Mouse (Mus musculus): ENCODE measurements around the gene Abca1. TPM values are rescaled to one million over a fixed set of nuclear protein-coding genes. Genes with fewer than 3 reads are reported as not detected.

The Abca1 gene
- polyA plus RNA-seq, 1 experiment from 2014 or later = 6.8 TPM

DNA sequence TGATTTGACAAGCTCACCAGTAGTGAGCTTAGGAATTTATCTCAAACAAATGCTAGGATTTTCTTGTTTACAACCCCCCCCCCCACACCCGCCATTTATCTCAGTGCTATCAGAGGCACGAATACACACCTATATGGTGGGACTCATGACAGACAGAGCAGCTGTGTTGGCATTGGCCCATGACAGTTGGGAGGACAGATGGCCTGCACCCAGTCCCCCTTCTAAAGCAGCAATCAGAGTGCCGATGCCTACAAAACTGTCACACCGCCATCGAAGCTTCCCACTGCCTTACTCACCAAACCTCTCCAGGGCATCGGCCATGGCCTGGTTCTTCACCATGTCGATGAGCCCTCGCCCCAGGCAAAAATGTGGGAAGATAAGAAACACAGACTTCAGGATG lies 115.9 kb downstream of the Abca1 start:
- Histone ChIP-seq H3K27ac (no peak overlapping the region), H3K4me3 (replicated peaks) (no peak overlapping the region), H3K4me1 (replicated peaks) (no peaks in the 10 kb centered on the region), H3K36me3 (peaks cover 61% of the 10 kb centered on the region), H3K9me3 (no peaks in the 10 kb centered on the region), H3K27me3 (no peaks in the 10 kb centered on the region), H3K4me2 (no peak overlapping the region), H3K9ac (replicated peaks) (no peak overlapping the region)
- no peak for ATAC-seq (ENCODE audit: insufficient number of reproducible peaks, insufficient read depth, low FRiP score, low TSS enrichment, low read depth)
- WGBS = 88% methylated on average over 8 of the region's 8 CpGs

DNA sequence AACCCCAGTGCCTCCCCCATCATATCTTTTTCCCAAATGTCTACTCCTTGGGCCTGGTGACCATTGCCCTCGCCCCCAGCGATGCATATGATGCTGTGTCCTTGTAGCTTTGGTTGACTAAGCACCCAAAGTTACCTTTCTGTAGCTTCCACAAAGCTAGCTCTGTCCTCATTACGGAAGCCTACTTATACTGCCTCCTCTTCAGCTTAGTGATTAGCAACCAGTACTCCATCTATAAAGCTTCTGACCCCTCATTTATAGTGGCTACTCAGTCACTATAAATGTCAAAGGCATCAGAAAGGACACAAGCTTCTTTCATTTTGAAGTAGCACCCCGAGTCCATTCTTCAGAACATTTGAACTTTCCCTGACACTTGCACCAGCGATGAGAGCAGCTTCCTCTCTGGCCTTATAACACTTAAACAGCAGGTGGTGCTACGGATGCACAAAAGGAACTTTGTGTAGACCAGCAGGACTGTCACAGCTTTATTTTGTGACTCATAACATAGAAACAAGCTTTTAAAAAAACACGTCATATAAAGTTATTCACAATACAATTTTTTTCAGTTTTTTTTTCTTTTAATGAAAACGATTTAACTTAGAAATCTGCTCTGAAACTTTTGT lies 129.3 kb downstream of the Abca1 start:
- Histone ChIP-seq H3K27me3 (no peaks in the 10 kb centered on the region), H3K9ac (replicated peaks) (no peak overlapping the region), H3K4me1 (replicated peaks) (no peaks in the 10 kb centered on the region), H3K4me3 (replicated peaks) (no peak overlapping the region), H3K36me3 (peaks cover 21% of the 10 kb centered on the region), H3K9me3 (no peaks in the 10 kb centered on the region), H3K4me2 (no peak overlapping the region), H3K27ac (no peak overlapping the region)
- no peak for ATAC-seq (ENCODE audit: insufficient number of reproducible peaks, insufficient read depth, low FRiP score, low TSS enrichment, low read depth)
- WGBS = 46% methylated on average over 8 of the region's 8 CpGs

DNA sequence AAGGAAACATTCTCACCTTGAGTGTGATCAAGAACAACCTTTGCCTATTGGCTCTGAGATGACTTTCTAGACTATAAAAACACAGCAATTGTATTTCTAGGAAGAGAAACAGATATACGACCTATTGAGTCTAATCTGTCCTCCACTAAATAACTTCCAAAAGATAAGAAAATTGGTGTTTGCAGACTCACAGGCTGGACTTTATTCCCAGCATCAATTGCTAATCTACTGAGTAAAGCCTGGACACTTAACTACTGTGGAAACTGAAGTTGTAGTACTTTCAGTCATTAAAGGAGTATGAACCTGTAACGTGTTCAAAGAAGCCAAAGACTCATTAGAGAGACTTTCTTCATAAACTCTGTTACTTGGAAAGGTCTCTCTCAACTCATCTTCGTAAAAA lies 131.9 kb downstream of the Abca1 start:
- WGBS = 80% methylated on average over 3 of the region's 3 CpGs
- Histone ChIP-seq H3K4me3 (replicated peaks) (no peak overlapping the region), H3K4me1 (replicated peaks) (no peaks in the 10 kb centered on the region), H3K9ac (replicated peaks) (no peak overlapping the region), H3K27me3 (no peaks in the 10 kb centered on the region), H3K36me3 (peaks cover 16% of the 10 kb centered on the region), H3K4me2 (no peak overlapping the region), H3K9me3 (no peaks in the 10 kb centered on the region), H3K27ac (no peak overlapping the region)
- no peak for ATAC-seq (ENCODE audit: insufficient number of reproducible peaks, insufficient read depth, low FRiP score, low TSS enrichment, low read depth)

DNA sequence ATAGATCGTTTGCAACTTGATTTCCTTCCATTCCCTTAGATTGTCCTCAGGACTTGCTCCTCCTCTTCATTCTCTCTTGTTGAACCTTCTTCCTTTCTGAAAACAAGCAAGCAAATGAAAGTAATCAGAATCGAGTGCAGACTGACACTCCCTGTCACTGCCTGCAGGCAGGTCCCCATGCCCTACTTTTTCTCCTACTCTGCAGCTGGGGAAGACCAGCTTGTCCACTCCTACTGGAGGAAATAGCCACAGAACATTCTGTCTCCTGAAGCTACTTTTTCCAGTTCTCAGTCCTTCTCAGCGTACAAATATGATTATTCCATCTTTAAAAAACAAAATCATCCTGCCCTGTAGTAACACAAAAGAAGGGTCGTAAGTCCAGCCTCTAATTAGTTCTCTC lies 135.3 kb downstream of the Abca1 start:
- WGBS = 89% methylated on average over 4 of the region's 4 CpGs

DNA sequence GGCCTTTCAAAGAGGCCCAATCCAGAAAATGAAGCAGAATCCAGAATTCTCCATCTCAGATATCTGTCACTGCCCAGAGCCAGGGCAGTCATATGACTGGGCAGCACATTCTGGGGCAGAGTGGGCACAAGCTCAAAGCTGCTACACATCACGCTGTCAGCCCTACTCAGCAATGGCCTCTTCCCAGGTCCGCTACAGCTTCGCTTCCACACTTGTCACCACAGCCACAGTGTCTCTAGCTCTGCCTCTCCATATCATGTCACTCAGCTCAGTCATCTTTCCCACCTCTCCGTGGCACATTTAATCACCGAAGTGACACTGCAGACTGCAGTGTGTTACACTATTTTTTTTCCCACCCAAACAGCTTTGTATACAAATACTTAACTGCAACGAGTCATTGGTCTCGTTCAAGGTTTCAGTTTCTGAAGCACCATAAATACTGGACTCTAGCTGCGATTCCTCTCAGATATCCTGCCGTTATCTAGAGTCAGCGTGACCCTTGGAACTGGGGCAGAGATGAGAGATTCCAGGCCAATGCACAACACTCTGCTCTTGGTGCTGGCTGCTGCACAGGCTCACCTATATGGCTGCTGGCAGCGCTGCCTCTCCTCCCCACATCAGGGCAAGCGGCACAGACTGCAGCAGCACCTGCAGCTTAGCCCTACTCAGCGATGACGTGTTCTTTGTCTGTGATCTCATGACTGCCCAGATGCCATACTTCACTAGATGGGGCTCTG lies 136.3 kb downstream of the Abca1 start:
- H3K27ac ChIP-seq = no peak overlapping the region
- 93% methylated on average over 14 of the region's 14 CpGs for WGBS
- no peak for ATAC-seq (ENCODE audit: insufficient number of reproducible peaks, insufficient read depth, low FRiP score, low TSS enrichment, low read depth)
- H3K9me3 ChIP-seq = no peaks in the 10 kb centered on the region
- H3K4me2 ChIP-seq = no peak overlapping the region
- no peaks in the 10 kb centered on the region for H3K27me3 ChIP-seq
- H3K36me3 ChIP-seq = peaks cover 45% of the 10 kb centered on the region
- H3K4me1 ChIP-seq (replicated peaks) = no peaks in the 10 kb centered on the region
- H3K4me3 ChIP-seq (replicated peaks) = no peak overlapping the region
- no peak overlapping the region for H3K9ac ChIP-seq (replicated peaks)

More for the DNA sequence above, 135.3 kb downstream of the Abca1 start:
- H3K9ac ChIP-seq (replicated peaks) = no peak overlapping the region
- no peaks in the 10 kb centered on the region for H3K27me3 ChIP-seq
- no peak for ATAC-seq (ENCODE audit: insufficient number of reproducible peaks, insufficient read depth, low FRiP score, low TSS enrichment, low read depth)
- H3K4me2 ChIP-seq = no peak overlapping the region
- no peak overlapping the region for H3K27ac ChIP-seq
- peaks cover 37% of the 10 kb centered on the region for H3K36me3 ChIP-seq
- no peaks in the 10 kb centered on the region for H3K9me3 ChIP-seq
- H3K4me1 ChIP-seq (replicated peaks) = no peaks in the 10 kb centered on the region
- H3K4me3 ChIP-seq (replicated peaks) = no peak overlapping the region

DNA sequence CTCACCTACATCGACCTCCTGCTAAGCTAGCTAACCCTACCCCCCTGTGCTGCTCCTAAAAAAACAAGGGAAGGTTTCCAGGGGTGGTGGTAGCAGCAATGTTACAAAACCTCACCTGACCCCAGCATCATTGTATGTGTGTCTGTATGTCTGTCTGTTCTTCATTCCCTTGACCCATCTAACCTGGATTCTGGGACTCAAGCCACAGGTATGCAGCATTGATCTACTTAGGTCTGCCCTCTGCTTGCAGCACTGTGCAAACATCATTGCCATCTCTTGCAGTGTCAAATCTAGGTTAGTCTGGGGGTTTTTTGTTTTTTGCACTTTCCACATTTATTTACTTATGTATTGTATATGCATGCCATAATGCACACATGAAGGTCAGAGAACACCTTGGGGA lies 141.3 kb downstream of the Abca1 start:
- H3K27ac ChIP-seq = no peak overlapping the region
- no peak overlapping the region for H3K4me2 ChIP-seq
- H3K36me3 ChIP-seq = peaks cover 63% of the 10 kb centered on the region
- H3K9ac ChIP-seq (replicated peaks) = no peak overlapping the region
- WGBS = 83% methylated on average over 1 of the region's 1 CpGs
- no peak overlapping the region for H3K4me3 ChIP-seq (replicated peaks)
- no peak for ATAC-seq (ENCODE audit: insufficient number of reproducible peaks, insufficient read depth, low FRiP score, low TSS enrichment, low read depth)
- H3K9me3 ChIP-seq = peaks cover 9% of the 10 kb centered on the region; the same call in 1 of the 2 replicates
- no peaks in the 10 kb centered on the region for H3K27me3 ChIP-seq
- H3K4me1 ChIP-seq (replicated peaks) = no peaks in the 10 kb centered on the region

DNA sequence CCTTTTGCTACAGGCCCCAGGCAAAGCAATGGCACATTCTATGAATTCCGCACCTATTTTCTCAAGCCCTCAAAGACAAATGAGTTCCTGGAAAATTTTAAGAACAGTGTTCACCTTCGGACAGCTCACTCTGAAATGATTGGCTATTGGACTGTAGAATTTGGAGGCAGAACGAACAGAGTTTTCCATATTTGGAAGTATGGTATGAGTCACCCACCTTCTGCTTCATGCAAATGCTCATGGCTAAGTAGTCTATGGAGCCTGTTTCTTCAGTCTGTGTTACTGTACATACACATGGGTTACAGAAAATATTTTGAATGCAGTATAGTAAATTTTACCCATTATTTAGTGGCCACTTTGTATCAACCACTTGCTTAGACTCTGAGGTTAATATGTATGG lies 144.7 kb downstream of the Abca1 start:
- peaks cover 42% of the 10 kb centered on the region for H3K36me3 ChIP-seq
- 94% methylated on average over 3 of the region's 3 CpGs for WGBS

DNA sequence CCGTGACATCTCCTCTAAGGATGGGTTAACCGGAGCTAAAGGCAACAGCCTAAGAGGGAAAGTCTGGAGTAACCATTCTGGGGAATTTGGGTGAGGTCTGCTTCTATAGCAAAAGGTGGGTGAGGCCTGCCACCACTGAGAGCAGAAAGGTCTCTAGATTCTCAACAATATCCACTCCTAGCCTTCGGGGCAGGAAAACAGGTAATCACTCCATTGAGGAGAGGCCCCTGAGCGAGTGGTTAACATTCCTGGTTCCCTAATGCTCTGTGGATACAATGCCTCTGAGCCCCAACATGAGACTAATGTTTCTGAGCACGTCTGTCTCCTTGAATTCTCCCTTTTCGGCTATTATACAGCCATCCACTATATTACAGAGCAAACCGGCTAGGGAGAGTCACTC lies 145.3 kb downstream of the Abca1 start:
- Histone ChIP-seq H3K27ac (no peak overlapping the region), H3K9me3 (peaks cover 9% of the 10 kb centered on the region; the same call in 1 of the 2 replicates), H3K4me3 (replicated peaks) (no peak overlapping the region), H3K36me3 (peaks cover 36% of the 10 kb centered on the region), H3K4me1 (replicated peaks) (no peaks in the 10 kb centered on the region; the same call in 1 of the 2 replicates), H3K27me3 (no peaks in the 10 kb centered on the region), H3K9ac (replicated peaks) (no peak overlapping the region), H3K4me2 (no peak overlapping the region)
- ATAC-seq (ENCODE audit: insufficient number of reproducible peaks, insufficient read depth, low FRiP score, low TSS enrichment, low read depth) = no peak
- 91% methylated on average over 7 of the region's 7 CpGs for WGBS

More for the DNA sequence above, 144.7 kb downstream of the Abca1 start:
- no peak overlapping the region for H3K27ac ChIP-seq
- no peaks in the 10 kb centered on the region for H3K27me3 ChIP-seq
- no peak for ATAC-seq (ENCODE audit: insufficient number of reproducible peaks, insufficient read depth, low FRiP score, low TSS enrichment, low read depth)
- H3K4me1 ChIP-seq (replicated peaks) = no peaks in the 10 kb centered on the region; the same call in 1 of the 2 replicates
- no peak overlapping the region for H3K9ac ChIP-seq (replicated peaks)
- no peak overlapping the region for H3K4me3 ChIP-seq (replicated peaks)
- H3K9me3 ChIP-seq = peaks cover 9% of the 10 kb centered on the region; the same call in 1 of the 2 replicates
- H3K4me2 ChIP-seq = no peak overlapping the region

DNA sequence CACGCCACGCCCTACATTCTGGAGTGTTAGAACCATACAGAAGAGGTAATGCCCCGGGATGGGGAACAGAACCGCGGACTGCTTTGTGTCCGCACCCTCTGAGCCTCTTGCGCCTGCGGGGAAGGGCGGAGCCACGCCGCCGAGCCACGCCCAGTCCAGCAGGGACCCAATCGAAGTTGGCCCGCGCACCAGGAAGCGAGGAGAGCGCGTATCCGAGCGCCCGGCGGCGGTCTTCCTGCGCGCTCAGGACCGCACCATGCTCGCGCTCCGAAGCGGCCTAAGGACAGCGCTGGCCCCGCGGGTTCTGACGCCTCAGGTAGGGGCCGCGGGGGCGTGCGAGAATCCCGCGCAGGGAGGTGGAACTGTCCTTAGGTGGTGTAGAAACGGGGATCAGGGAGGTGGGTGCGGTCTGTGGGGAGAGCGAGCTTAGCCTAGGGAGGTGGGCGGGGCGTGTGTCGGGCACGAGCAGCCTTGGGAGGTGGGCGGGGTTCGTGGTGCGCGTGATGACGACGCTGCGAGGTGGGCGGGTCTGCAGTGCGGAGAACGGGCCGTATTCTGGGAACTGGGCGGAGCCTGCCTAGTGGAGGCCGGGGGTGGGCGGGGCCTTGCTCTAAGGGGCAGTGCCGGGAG lies 147.8 kb downstream of the Abca1 start, which contains the start of gene Nipsnap3b:
Gene Nipsnap3b, plus strand, starts transcription at position 149 of the 630 bp plus-strand sequence.
- peak within 1 kb of the TSS; percentile 80 for H3K27ac ChIP-seq
- peak within 1 kb of the TSS; percentile 71 for H3K4me3 ChIP-seq (replicated peaks)
- H3K9me3 ChIP-seq = peaks cover 7% of the 10 kb centered on the region; the same call in 1 of the 2 replicates
- ATAC-seq (ENCODE audit: insufficient number of reproducible peaks, insufficient read depth, low FRiP score, low TSS enrichment, low read depth) = peak; percentile 94
- under 1% methylated on average over 63 of the region's 63 CpGs for WGBS
- no peaks in the 10 kb centered on the region for H3K27me3 ChIP-seq
- peak within 1 kb of the TSS; percentile 63 for H3K9ac ChIP-seq (replicated peaks)
- H3K36me3 ChIP-seq = peaks cover 17% of the 10 kb centered on the region
- no peaks in the 10 kb centered on the region; the same call in 1 of the 2 replicates for H3K4me1 ChIP-seq (replicated peaks)
- H3K4me2 ChIP-seq = peak within 1 kb of the TSS; percentile 60

DNA sequence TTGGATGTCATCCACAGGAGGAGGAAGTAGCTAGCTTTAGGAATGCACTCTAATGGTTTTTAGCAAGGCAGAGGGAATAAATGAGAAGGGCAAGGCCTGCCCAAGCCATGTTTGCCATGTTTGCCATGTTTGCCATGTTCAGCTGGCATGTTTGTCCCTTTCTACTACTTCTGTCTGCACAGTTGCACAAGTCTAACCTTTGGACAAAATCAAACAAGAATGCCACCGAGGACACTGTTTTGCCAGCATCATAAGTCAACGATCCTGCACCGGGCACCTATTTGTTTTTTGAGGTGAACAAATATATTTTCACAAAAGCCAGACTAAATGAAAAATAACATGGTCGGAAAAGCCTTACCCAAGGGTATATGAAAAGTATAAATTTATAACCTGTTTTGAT lies 149.8 kb downstream of the Abca1 start:
- no peaks in the 10 kb centered on the region; the same call in 1 of the 2 replicates for H3K4me1 ChIP-seq (replicated peaks)
- no peak overlapping the region for H3K4me3 ChIP-seq (replicated peaks)
- H3K36me3 ChIP-seq = peaks cover under 1% of the 10 kb centered on the region; the same call in 1 of the 2 replicates
- no peak for ATAC-seq (ENCODE audit: insufficient number of reproducible peaks, insufficient read depth, low FRiP score, low TSS enrichment, low read depth)
- no peak overlapping the region for H3K27ac ChIP-seq
- H3K27me3 ChIP-seq = no peaks in the 10 kb centered on the region
- H3K9me3 ChIP-seq = no peaks in the 10 kb centered on the region
- 91% methylated on average over 4 of the region's 4 CpGs for WGBS
- no peak overlapping the region for H3K4me2 ChIP-seq
- H3K9ac ChIP-seq (replicated peaks) = no peak overlapping the region

DNA sequence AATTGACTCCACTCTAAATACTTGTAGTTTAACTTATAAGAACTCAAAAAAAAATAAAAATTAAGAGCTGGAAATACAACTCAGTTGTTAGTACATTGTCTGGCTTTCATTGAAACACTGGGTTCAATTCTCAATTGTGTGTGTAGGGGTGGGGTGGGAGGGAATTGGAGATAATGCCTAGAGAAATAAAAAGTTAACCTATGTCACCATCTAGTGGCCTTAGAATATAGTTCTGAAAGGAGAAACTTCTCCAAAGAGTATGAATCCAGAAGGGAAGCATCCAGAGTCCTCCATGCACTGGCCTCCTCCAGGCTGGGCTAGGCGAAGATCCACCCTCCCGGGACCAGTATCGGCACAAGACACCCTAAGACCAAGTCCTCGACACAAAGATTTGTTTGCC lies 150.5 kb downstream of the Abca1 start:
- H3K36me3 ChIP-seq = no peaks in the 10 kb centered on the region
- no peak overlapping the region for H3K4me3 ChIP-seq (replicated peaks)
- no peak for ATAC-seq (ENCODE audit: insufficient number of reproducible peaks, insufficient read depth, low FRiP score, low TSS enrichment, low read depth)

More for the DNA sequence above, 150.5 kb downstream of the Abca1 start:
- Histone ChIP-seq H3K9me3 (no peaks in the 10 kb centered on the region), H3K27ac (no peak overlapping the region), H3K4me2 (no peak overlapping the region), H3K9ac (replicated peaks) (no peak overlapping the region), H3K4me1 (replicated peaks) (no peaks in the 10 kb centered on the region; the same call in 1 of the 2 replicates), H3K27me3 (no peaks in the 10 kb centered on the region)
- 68% methylated on average over 4 of the region's 4 CpGs for WGBS

Measured in limb, embryonic 12.5 days (tissue).